Mouse (Mus musculus): ENCODE measurements around the gene Nin. TPM values are rescaled to one million over a fixed set of nuclear protein-coding genes. Genes with fewer than 3 reads are reported as not detected.

The Nin gene
- polyA plus RNA-seq, 1 experiment from 2014 or later, result 13.9 TPM

DNA sequence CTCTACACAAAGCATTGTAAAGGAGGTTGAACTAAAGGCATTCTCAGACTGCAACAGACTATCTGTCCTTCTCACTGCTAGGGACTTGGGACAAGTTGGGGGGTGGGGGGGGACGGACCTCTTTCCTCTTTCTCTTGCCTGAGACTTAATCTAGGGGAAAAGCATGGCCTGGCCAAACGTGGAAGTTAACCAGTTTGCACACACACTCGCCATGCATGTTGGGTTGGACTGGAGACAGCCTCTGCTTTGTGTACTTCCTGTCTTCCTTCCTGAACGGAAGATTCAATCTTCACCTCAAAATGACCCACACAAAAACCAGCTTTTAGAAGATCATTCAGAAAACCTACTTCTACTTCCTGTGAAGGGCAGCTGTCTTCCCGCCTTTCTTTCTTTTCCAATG, 11.7 kb downstream of the Nin start:
- no peak overlapping the region for H3K9ac ChIP-seq
- peaks cover 43% of the 10 kb centered on the region for H3K4me1 ChIP-seq
- H3K27ac ChIP-seq, result no peak overlapping the region
- H3K36me3 ChIP-seq, result peaks cover 17% of the 10 kb centered on the region
- H3K4me3 ChIP-seq (replicated peaks), result no peak overlapping the region
- no peak for ATAC-seq (replicated peaks; ENCODE audit: low FRiP score)
- WGBS, result 75% methylated on average over 5 of the region's 5 CpGs
- H3K9me3 ChIP-seq (replicated peaks), result no peaks in the 10 kb centered on the region
- H3K27me3 ChIP-seq, result no peaks in the 10 kb centered on the region
- H3K4me2 ChIP-seq, result no peak overlapping the region

DNA sequence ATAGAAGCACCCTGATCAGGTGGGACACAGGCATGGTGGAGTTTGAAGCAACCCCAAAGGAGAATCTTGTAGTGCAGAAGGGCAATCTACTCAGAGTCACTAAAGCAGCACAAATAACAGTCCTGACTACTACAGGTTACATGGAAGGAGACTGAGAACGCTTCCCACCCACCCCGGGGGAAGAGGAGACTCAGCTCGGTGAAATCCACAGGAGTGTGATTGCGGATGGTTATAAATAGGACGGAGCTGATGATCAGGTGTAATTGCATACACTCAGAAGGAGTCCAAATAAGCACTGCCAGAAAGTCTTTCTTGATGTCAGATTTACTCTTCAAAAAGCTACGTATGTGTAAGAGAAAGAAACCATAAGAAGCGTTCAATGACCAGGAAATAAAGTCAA, 15.6 kb downstream of the Nin start:
- peaks cover 25% of the 10 kb centered on the region for H3K4me1 ChIP-seq
- H3K4me2 ChIP-seq, result no peak overlapping the region
- peaks cover 17% of the 10 kb centered on the region for H3K36me3 ChIP-seq
- ATAC-seq (replicated peaks; ENCODE audit: low FRiP score), result no peak
- no peaks in the 10 kb centered on the region for H3K27me3 ChIP-seq
- no peak overlapping the region for H3K9ac ChIP-seq
- H3K4me3 ChIP-seq (replicated peaks), result no peak overlapping the region
- no peaks in the 10 kb centered on the region for H3K9me3 ChIP-seq (replicated peaks)
- WGBS, result 86% methylated on average over 7 of the region's 7 CpGs
- no peak overlapping the region for H3K27ac ChIP-seq

- no peak overlapping the region for H3K4me2 ChIP-seq
- ATAC-seq (replicated peaks; ENCODE audit: low FRiP score), result no peak
- peaks cover 14% of the 10 kb centered on the region; the same call in 1 of the 2 replicates for H3K36me3 ChIP-seq
- peaks cover 20% of the 10 kb centered on the region for H3K4me1 ChIP-seq
- H3K9me3 ChIP-seq (replicated peaks), result no peaks in the 10 kb centered on the region
- no peak overlapping the region for H3K27ac ChIP-seq
- 84% methylated on average over 3 of the region's 3 CpGs for WGBS
- H3K4me3 ChIP-seq (replicated peaks), result no peak overlapping the region
- no peaks in the 10 kb centered on the region for H3K27me3 ChIP-seq
- no peak overlapping the region for H3K9ac ChIP-seq
Measured at GRCm38 (mm10) chr12:70097316-70097715, 16.2 kb downstream of the Nin start.

- no peaks in the 10 kb centered on the region for H3K27me3 ChIP-seq
- H3K36me3 ChIP-seq, result peaks cover 7% of the 10 kb centered on the region
- no peak overlapping the region for H3K4me2 ChIP-seq
- H3K9ac ChIP-seq, result no peak overlapping the region
- H3K4me1 ChIP-seq, result peaks cover 22% of the 10 kb centered on the region
- H3K4me3 ChIP-seq (replicated peaks), result no peak overlapping the region
- 33% methylated on average over 6 of the region's 6 CpGs for WGBS
- H3K9me3 ChIP-seq (replicated peaks), result no peaks in the 10 kb centered on the region
- peak; percentile 88 for ATAC-seq (replicated peaks; ENCODE audit: low FRiP score)
- H3K27ac ChIP-seq, result peak overlapping the region; percentile 64; the same call in 1 of the 2 replicates
Measured at GRCm38 (mm10) chr12:70093266-70093893, 20.1 kb downstream of the Nin start.

- peaks cover 17% of the 10 kb centered on the region for H3K36me3 ChIP-seq
- no peak overlapping the region for H3K4me2 ChIP-seq
- no peak overlapping the region for H3K4me3 ChIP-seq (replicated peaks)
- H3K27me3 ChIP-seq, result no peaks in the 10 kb centered on the region
- H3K27ac ChIP-seq, result no peak overlapping the region
- peaks cover 6% of the 10 kb centered on the region; the same call in 1 of the 2 replicates for H3K4me1 ChIP-seq
- H3K9me3 ChIP-seq (replicated peaks), result no peaks in the 10 kb centered on the region
- WGBS, result 77% methylated on average over 4 of the region's 4 CpGs
- ATAC-seq (replicated peaks; ENCODE audit: low FRiP score), result no peak
- H3K9ac ChIP-seq, result no peak overlapping the region
Measured at GRCm38 (mm10) chr12:70088297-70088696, 25.2 kb downstream of the Nin start.

DNA sequence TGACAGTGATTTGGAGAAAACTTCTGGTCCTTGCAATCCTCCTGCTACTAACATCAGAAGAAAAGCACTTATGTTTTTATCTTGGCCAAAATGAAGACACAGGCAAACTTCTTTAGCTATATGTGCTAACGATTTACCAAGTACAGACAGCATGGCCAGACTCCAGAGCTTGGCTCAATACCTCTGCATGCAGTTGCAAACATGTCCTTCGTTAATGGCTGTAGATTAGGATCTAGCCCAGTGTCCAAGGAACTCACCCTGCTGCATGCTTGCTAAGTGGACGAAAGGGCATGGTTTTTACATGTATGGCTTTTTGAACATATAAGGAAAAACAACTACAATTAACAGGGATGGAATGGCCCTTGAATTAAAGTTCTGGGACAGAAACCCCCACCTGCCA, 28.2 kb downstream of the Nin start:
- no peak overlapping the region for H3K4me3 ChIP-seq (replicated peaks)

DNA sequence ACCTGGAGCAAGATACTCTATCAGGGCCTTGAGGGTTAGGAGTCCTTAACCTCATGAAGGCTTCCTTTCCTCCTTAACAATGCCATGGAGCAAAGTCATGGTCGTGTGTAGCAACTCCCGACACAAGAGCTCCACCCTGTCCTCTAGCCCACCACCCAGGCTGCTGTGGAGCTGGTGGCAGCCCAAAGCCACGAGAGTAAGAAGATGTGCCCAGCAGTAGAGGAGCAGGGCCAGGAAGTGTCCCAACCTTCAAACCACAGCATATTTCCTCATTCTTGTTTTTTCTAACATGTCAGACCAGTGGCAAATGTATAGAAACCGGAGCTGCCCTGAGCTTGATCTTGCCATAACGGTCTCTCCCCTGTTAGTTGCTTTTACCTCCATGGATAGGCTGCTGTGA, 29.3 kb downstream of the Nin start:
- Histone ChIP-seq H3K36me3 (peaks cover 10% of the 10 kb centered on the region), H3K27ac (no peak overlapping the region), H3K9me3 (replicated peaks) (no peaks in the 10 kb centered on the region), H3K4me2 (no peak overlapping the region), H3K4me3 (replicated peaks) (no peak overlapping the region), H3K9ac (no peak overlapping the region), H3K27me3 (no peaks in the 10 kb centered on the region), H3K4me1 (no peaks in the 10 kb centered on the region)
- ATAC-seq (replicated peaks; ENCODE audit: low FRiP score), result no peak
- 91% methylated on average over 5 of the region's 5 CpGs for WGBS

More for the DNA sequence above, 28.2 kb downstream of the Nin start:
- Histone ChIP-seq H3K27me3 (no peaks in the 10 kb centered on the region), H3K4me1 (no peaks in the 10 kb centered on the region), H3K27ac (no peak overlapping the region), H3K9ac (no peak overlapping the region), H3K36me3 (peaks cover 14% of the 10 kb centered on the region), H3K9me3 (replicated peaks) (no peaks in the 10 kb centered on the region), H3K4me2 (no peak overlapping the region)
- WGBS, result 75% methylated on average over 3 of the region's 3 CpGs
- no peak for ATAC-seq (replicated peaks; ENCODE audit: low FRiP score)

GRCm38 (mm10) chr12:70083737-70084136, 29.8 kb downstream of the Nin start:
- H3K9ac ChIP-seq, result no peak overlapping the region
- H3K4me1 ChIP-seq, result no peaks in the 10 kb centered on the region
- no peaks in the 10 kb centered on the region for H3K27me3 ChIP-seq
- whole genome bisulfite sequencing, result 95% methylated on average over 4 of the region's 4 CpGs
- H3K27ac ChIP-seq, result no peak overlapping the region
- H3K9me3 ChIP-seq (replicated peaks), result no peaks in the 10 kb centered on the region
- no peak for ATAC-seq (replicated peaks; ENCODE audit: low FRiP score)
- no peak overlapping the region for H3K4me2 ChIP-seq
- no peak overlapping the region for H3K4me3 ChIP-seq (replicated peaks)
- H3K36me3 ChIP-seq, result peaks cover 10% of the 10 kb centered on the region

DNA sequence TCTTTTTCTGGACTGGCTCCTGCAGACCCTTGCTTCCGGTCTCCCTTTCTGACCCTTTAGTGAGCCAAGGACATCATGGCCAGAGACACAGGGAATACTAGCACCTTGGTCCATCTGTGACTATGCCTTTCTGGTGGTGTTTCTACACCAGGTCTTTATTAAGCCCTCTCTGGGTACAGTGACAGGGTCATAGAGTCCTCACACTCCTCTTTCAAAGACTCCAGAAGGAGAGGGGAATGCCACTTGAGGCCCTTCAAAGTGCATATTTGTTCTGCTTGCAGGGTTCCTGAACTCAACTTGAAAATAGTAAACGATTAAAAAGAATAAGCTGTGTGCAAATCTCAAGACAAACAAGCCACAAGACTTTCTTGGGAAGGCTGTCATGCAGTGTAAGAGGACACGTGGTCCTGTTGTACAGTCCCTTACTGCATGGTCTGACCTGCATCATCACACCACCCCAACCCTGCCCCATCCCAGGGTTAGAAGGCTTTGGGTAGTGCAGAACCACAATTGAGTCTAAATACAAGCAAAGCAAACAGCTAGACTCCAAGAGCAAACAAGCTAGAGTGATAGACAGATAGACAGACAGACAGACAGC, 30.5 kb downstream of the Nin start:
- Histone ChIP-seq H3K9me3 (replicated peaks) (no peaks in the 10 kb centered on the region), H3K27me3 (no peaks in the 10 kb centered on the region), H3K27ac (no peak overlapping the region), H3K36me3 (peaks cover 10% of the 10 kb centered on the region), H3K9ac (no peak overlapping the region), H3K4me2 (no peak overlapping the region), H3K4me1 (no peaks in the 10 kb centered on the region), H3K4me3 (replicated peaks) (no peak overlapping the region)
- ATAC-seq (replicated peaks; ENCODE audit: low FRiP score), result no peak
- 93% methylated on average over 3 of the region's 3 CpGs for WGBS

- H3K27me3 ChIP-seq, result no peaks in the 10 kb centered on the region
- no peak overlapping the region for H3K4me2 ChIP-seq
- H3K9me3 ChIP-seq (replicated peaks), result no peaks in the 10 kb centered on the region
- H3K9ac ChIP-seq, result no peak overlapping the region
- no peak overlapping the region for H3K4me3 ChIP-seq (replicated peaks)
- H3K4me1 ChIP-seq, result no peaks in the 10 kb centered on the region
- peaks cover 10% of the 10 kb centered on the region for H3K36me3 ChIP-seq
- ATAC-seq (replicated peaks; ENCODE audit: low FRiP score), result no peak
- WGBS, result 92% methylated on average over 9 of the region's 9 CpGs
- H3K27ac ChIP-seq, result no peak overlapping the region
Measured at GRCm38 (mm10) chr12:70082485-70082884, 31.0 kb downstream of the Nin start.

GRCm38 (mm10) chr12:70078471-70079025, 35.0 kb downstream of the Nin start:
- H3K27me3 ChIP-seq, result no peaks in the 10 kb centered on the region
- no peaks in the 10 kb centered on the region for H3K9me3 ChIP-seq (replicated peaks)
- H3K4me1 ChIP-seq, result no peaks in the 10 kb centered on the region
- no peak overlapping the region for H3K4me3 ChIP-seq (replicated peaks)
- peaks cover 20% of the 10 kb centered on the region for H3K36me3 ChIP-seq
- 76% methylated on average over 7 of the region's 7 CpGs for WGBS
- H3K27ac ChIP-seq, result no peak overlapping the region
- no peak overlapping the region for H3K9ac ChIP-seq
- H3K4me2 ChIP-seq, result no peak overlapping the region
- no peak for ATAC-seq (replicated peaks; ENCODE audit: low FRiP score)

GRCm38 (mm10) chr12:70076493-70076892, 37.0 kb downstream of the Nin start:
- H3K27ac ChIP-seq, result no peak overlapping the region
- H3K27me3 ChIP-seq, result no peaks in the 10 kb centered on the region
- H3K4me2 ChIP-seq, result no peak overlapping the region
- no peaks in the 10 kb centered on the region for H3K9me3 ChIP-seq (replicated peaks)
- peaks cover 3% of the 10 kb centered on the region; the same call in 1 of the 2 replicates for H3K4me1 ChIP-seq
- H3K36me3 ChIP-seq, result peaks cover 20% of the 10 kb centered on the region
- no peak overlapping the region for H3K4me3 ChIP-seq (replicated peaks)
- H3K9ac ChIP-seq, result no peak overlapping the region
- 94% methylated on average over 11 of the region's 11 CpGs for WGBS
- no peak for ATAC-seq (replicated peaks; ENCODE audit: low FRiP score)

Measured in kidney, embryonic 15.5 days (tissue).